Mouse (Mus musculus) forebrain, postnatal 0 days (tissue): ENCODE results near the gene Cbx2. TPM values are rescaled to one million over a fixed set of nuclear protein-coding genes. Genes with fewer than 3 reads are reported as not detected.

Experiments
- ATAC-seq: fragments of 200-750 bp; cut with Nextera tagmentation; 2 replicates; pipeline ENCODE4 v1.8.0; 2017; ENCODE audit warnings: mild to moderate bottlenecking, moderate library complexity
- DNase-seq: peaks from one replicate; pipeline ENCODE4 v3.0.0-alpha.2; 2015
- H3K27ac ChIP-seq: fragments of 300-500 bp; sonication (generic); 2 replicates; pipeline ENCODE4 v1.5.1; 2014; ENCODE audit warnings: low read depth, mild to moderate bottlenecking, antibody characterized with exemption, low read length, moderate library complexity, mixed read lengths
- H3K27me3 ChIP-seq: fragments of 300-500 bp; sonication (generic); 2 replicates; pipeline ENCODE4 v1.6.1; 2014; ENCODE audit warnings: mild to moderate bottlenecking, low read length, mixed read lengths; ENCODE audit not compliant: insufficient read depth
- H3K36me3 ChIP-seq: fragments of 300-500 bp; sonication (generic); 2 replicates; pipeline ENCODE4 v1.6.1; 2014; ENCODE audit warnings: mild to moderate bottlenecking, moderate library complexity; ENCODE audit not compliant: insufficient read depth
- H3K4me1 ChIP-seq: fragments of 300-500 bp; sonication (generic); 2 replicates; pipeline ENCODE4 v1.6.1; 2014; ENCODE audit warnings: antibody characterized with exemption; ENCODE audit not compliant: insufficient read depth
- H3K4me2 ChIP-seq: fragments of 300-500 bp; sonication (generic); 2 replicates; pipeline ENCODE4 v1.6.1; 2014; ENCODE audit warnings: low read depth, mild to moderate bottlenecking, moderate library complexity
- H3K4me3 ChIP-seq: fragments of 300-500 bp; sonication (generic); 2 replicates; pipeline ENCODE4 v1.5.1; 2014; ENCODE audit warnings: low read depth, low read length, mixed read lengths
- H3K9ac ChIP-seq: fragments of 300-500 bp; sonication (generic); 2 replicates; pipeline ENCODE4 v1.6.1; 2014; ENCODE audit warnings: mild to moderate bottlenecking
- H3K9me3 ChIP-seq: fragments of 300-500 bp; sonication (generic); 2 replicates; pipeline ENCODE4 v1.6.1; 2016; ENCODE audit warnings: low read length
- CTCF ChIP-seq: sonication (generic); IDR thresholded peaks from 2 replicates; pipeline ENCODE4 v1.5.1; 2016; ENCODE audit warnings: antibody characterized with exemption, control low read depth, low read depth
- WGBS: fragments of 180-500 bp; shearing (Covaris S2); extraction: QIAGEN DNeasy Blood & Tissue Kit; methylation state at CpG from one replicate; pipeline ENCODE4 v1.1.7; 2014; 5-methylcytosine and 5-hydroxymethylcytosine counted together
- polyA plus RNA-seq: library from polyadenylated mRNA; unstranded; fragments of >200 nt; fragmentation: Nextera tagmentation; extraction: Ambion mirVana; gene quantifications from 2 replicates; pipeline ENCODE4 v1.2.1, GENCODE M21; 2015
- total RNA-seq: library from RNA; depleted of rRNA; stranded (reverse); fragments of >200 nt; gene quantifications from 2 replicates; pipeline ENCODE4 v1.2.3, GENCODE M21; 2014

Gene Cbx2
- total and polyA plus RNA-seq, 2 experiments from 2014 or later: 6.4 to 15.2 TPM

DNA sequence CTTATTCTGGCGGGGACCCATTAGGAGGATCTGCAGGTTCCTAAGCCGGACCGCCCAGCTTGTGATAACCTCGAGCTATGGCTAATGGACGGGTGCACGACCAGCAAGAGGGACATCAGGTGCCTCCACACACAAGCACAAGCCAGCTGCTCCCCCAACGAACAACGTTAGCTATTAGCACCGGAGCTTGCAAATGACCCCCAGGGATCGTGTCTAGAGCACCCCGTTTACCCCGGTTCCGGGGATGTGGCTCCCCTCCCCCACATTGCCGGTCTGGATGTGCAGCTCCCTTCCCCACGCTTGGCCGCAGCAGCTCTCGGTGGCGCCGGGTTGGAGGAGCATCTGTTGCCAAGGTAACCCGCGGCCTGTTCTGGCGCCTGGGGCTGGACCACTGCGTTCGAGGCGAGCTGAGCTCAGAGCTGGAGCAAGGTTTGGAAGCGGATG, 23.4 kb upstream of the Cbx2 start:
- Histone ChIP-seq H3K27ac (peak overlapping the region; percentile 24; the same call in 1 of the 2 replicates), H3K9ac (peak overlapping the region; percentile 29; the same call in 1 of the 2 replicates), H3K4me3 (peak overlapping the region; percentile 22), H3K4me1 (no peaks in the 10 kb centered on the region), H3K4me2 (peak overlapping the region; percentile 51), H3K27me3 (no peaks in the 10 kb centered on the region), H3K36me3 (no peaks in the 10 kb centered on the region), H3K9me3 (no peaks in the 10 kb centered on the region)
- ATAC-seq (peak; percentile 51), DNase-seq (peak; percentile 70)
- no peak for TF ChIP-seq CTCF
- 3% methylated on average over 26 of the region's 26 CpGs for WGBS

GRCm38 (mm10) chr11:119000877-119001276, 21.9 kb upstream of the Cbx2 start:
- DNase-seq: no peak
- ATAC-seq: no peak
- Histone ChIP-seq H3K9me3 (no peaks in the 10 kb centered on the region), H3K27me3 (no peaks in the 10 kb centered on the region), H3K27ac (no peak overlapping the region), H3K4me2 (no peak overlapping the region), H3K36me3 (no peaks in the 10 kb centered on the region), H3K4me3 (no peak overlapping the region), H3K9ac (no peak overlapping the region), H3K4me1 (no peaks in the 10 kb centered on the region)
- 74% methylated on average over 2 of the region's 2 CpGs for WGBS
- peak; percentile 18; the same call in 1 of the 2 replicates for TF ChIP-seq CTCF

GRCm38 (mm10) chr11:119001493-119002128, 21.2 kb upstream of the Cbx2 start:
- no peak overlapping the region for H3K9ac ChIP-seq
- H3K4me1 ChIP-seq: no peaks in the 10 kb centered on the region
- ATAC-seq (no peak), DNase-seq (no peak)
- no peaks in the 10 kb centered on the region for H3K27me3 ChIP-seq
- H3K4me3 ChIP-seq: no peak overlapping the region
- 78% methylated on average over 4 of the region's 4 CpGs for WGBS
- no peak for TF ChIP-seq CTCF
- no peak overlapping the region for H3K4me2 ChIP-seq
- H3K9me3 ChIP-seq: no peaks in the 10 kb centered on the region
- no peaks in the 10 kb centered on the region for H3K36me3 ChIP-seq
- H3K27ac ChIP-seq: no peak overlapping the region

DNA sequence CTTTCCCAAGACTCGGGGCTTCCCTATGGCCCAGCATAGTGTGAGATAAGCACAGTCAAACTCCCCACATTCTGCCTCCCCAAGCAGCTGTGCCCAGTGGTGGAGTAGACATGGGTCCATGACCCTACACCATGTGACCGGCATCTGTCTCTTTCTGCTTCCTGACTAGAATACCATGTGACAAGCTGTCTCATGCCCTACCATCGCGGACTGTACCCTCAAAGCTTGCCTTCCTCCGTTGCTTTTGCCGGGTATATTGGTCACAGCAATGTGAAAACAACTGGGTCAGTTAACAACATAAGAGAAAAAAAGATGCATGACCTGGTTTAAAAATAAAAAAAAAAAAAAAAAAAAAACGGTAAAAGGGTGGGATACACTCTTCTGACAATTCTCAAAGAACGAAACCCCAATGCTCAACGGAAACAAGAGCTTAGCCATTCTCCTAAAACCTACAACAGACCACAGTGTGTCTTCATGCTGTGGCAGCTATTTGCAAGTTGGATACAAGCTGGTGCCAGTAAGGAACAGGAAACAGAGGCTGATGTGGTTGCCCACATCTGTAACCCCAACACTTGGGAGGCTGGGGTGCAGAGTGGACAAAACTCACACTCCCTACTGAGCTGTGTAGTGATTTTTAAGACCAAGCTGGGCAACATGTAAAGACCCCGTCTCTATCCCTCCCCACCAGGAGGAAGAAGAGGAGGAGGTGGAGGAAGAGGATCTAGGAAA, 17.1 kb upstream of the Cbx2 start:
- TF ChIP-seq CTCF: no peak
- H3K4me2 ChIP-seq: no peak overlapping the region

DNA sequence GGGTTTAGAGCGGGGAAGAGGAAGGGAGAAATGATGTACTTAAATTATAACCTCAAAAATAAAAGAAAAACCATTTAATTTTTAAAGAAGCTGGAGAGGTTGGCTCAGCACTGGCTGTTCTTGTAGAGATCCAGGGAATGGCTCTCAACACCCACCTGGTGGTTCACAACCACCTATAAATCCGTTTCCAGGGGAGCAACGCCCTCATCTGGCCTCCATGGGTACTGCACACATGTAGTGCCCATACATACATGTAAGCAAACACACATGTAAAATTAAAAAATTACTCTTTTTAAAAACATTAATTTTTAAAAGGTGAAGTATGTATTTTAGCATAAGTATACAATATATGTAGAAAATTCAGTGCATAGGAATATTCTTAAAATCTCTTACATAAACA, 16.3 kb upstream of the Cbx2 start:
- Histone ChIP-seq H3K9me3 (no peaks in the 10 kb centered on the region), H3K27me3 (no peaks in the 10 kb centered on the region), H3K4me3 (no peak overlapping the region), H3K36me3 (no peaks in the 10 kb centered on the region), H3K4me1 (no peaks in the 10 kb centered on the region), H3K27ac (no peak overlapping the region), H3K4me2 (no peak overlapping the region), H3K9ac (no peak overlapping the region)
- ATAC-seq: no peak
- TF ChIP-seq CTCF: 0 out of 2 replicates have a peak, but pooled peaks have one; percentile 23
- DNase-seq: no peak
- WGBS: 78% methylated on average over 3 of the region's 3 CpGs

More for the DNA sequence above, 17.1 kb upstream of the Cbx2 start:
- Histone ChIP-seq H3K36me3 (no peaks in the 10 kb centered on the region), H3K4me1 (no peaks in the 10 kb centered on the region), H3K9ac (no peak overlapping the region), H3K4me3 (no peak overlapping the region), H3K27ac (no peak overlapping the region), H3K27me3 (no peaks in the 10 kb centered on the region), H3K9me3 (no peaks in the 10 kb centered on the region)
- WGBS: 90% methylated on average over 10 of the region's 10 CpGs
- ATAC-seq (no peak), DNase-seq (no peak)

- Histone ChIP-seq H3K36me3 (no peaks in the 10 kb centered on the region), H3K9ac (no peak overlapping the region), H3K27ac (no peak overlapping the region), H3K27me3 (no peaks in the 10 kb centered on the region), H3K9me3 (no peaks in the 10 kb centered on the region), H3K4me2 (peak overlapping the region; percentile 24), H3K4me1 (no peaks in the 10 kb centered on the region), H3K4me3 (no peak overlapping the region)
- no peak for TF ChIP-seq CTCF
- 23% methylated on average over 21 of the region's 21 CpGs for WGBS
- DNase-seq (peak; percentile 20), ATAC-seq (peak; percentile 43; the same call in 1 of the 2 replicates)
Measured at GRCm38 (mm10) chr11:119007461-119008456, 15.0 kb upstream of the Cbx2 start.
